Mouse (Mus musculus) lung, postnatal 10 days (tissue): Measurements from ENCODE around the gene Plcg2.

Experiments
- DNase-seq: peaks from one replicate; pipeline ENCODE4 v3.0.0; 2021

The Plcg2 gene

DNA sequence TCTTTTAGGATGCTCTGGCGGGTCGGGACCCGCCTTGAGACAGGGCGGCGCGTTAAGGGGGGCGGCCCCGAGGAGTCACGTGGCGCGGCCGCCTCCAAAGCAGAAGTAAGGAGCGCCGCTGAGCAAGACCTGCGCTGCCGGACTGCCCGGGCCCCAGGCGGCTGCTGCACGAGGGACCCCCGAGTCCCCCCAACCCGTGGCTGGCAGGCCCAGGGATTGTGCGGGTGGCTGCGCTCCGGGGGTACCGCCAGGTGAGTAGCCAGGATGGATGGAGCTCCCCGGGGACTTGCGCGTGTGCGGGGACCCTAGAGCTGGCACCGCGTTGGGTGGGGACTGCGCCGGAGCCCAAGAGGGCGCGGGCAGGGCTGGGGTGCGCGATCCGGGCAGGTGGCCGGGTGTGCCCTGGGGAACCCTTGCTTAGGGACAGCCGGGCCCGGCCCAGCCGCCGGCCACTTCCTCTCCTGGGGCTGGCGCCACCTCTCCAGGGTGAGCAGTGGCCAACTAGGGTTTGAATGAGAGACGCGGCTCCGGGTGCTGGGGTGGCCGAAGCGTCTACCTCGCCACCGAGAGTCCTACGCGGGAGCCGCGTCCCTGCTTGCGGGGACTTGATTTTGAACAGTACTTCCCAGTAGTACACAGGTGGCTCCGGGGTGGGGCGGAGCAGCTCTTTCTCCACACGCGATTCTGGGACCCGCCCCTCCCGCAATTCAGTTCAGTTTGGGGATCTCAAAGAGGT, at the start of gene Plcg2:
Plcg2 (plus strand) TSS at position 113 of the 736 bp plus-strand sequence.
- DNase-seq: peak; percentile 52

GRCm38 (mm10) chr8:117451072-117451471, 47.0 kb upstream of the Plcg2 start:
- DNase-seq: no peak

DNA sequence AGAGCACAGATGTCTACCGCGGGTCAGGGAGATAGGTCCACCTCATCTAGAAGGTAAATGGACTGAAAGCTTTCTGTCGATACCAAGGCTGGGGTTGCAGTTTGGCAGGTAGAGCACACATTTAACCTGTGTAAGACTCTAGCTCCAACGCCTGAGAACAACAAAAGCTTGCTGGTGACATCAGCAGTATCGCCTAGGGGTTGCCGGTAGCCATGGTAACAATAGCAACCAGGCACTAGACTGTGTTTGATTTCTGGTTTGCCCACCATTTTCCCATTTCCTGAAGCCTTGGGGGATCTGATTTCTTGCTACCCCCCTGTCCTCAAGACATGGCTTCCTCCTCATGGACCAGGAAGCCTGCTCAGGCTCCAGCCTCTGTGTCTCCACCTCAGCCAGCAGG, 44.1 kb upstream of the Plcg2 start:
- DNase-seq: no peak

GRCm38 (mm10) chr8:117454516-117455116, 43.5 kb upstream of the Plcg2 start:
- DNase-seq: no peak

DNA sequence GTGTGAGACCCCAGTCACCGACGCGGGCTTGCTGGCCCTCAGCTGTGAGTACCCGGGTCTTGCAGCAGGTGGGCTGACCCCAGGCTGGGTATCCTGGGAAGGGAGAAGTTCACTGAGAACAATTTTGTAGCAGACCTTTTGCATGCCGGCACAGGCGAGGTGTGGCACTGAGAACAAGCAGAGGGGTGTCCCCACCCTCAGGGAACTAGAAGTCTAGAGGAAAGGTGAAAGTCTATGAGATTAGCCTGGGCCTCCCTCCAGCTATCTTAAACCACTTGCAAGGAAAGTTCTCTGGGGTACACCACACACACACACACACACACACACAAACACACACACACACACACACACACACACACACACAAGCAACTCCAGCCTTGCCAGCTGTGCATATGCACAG, 42.4 kb upstream of the Plcg2 start:
- no peak for DNase-seq

- no peak for DNase-seq
Measured at GRCm38 (mm10) chr8:117458440-117458839, 39.7 kb upstream of the Plcg2 start.

GRCm38 (mm10) chr8:117462701-117463284, 35.3 kb upstream of the Plcg2 start:
- no peak for DNase-seq

GRCm38 (mm10) chr8:117464525-117464924, 33.6 kb upstream of the Plcg2 start:
- peak; percentile 46 for DNase-seq

GRCm38 (mm10) chr8:117465250-117465649, 32.8 kb upstream of the Plcg2 start:
- peak; percentile 82 for DNase-seq

GRCm38 (mm10) chr8:117467466-117467865, 30.6 kb upstream of the Plcg2 start:
- no peak for DNase-seq

DNA sequence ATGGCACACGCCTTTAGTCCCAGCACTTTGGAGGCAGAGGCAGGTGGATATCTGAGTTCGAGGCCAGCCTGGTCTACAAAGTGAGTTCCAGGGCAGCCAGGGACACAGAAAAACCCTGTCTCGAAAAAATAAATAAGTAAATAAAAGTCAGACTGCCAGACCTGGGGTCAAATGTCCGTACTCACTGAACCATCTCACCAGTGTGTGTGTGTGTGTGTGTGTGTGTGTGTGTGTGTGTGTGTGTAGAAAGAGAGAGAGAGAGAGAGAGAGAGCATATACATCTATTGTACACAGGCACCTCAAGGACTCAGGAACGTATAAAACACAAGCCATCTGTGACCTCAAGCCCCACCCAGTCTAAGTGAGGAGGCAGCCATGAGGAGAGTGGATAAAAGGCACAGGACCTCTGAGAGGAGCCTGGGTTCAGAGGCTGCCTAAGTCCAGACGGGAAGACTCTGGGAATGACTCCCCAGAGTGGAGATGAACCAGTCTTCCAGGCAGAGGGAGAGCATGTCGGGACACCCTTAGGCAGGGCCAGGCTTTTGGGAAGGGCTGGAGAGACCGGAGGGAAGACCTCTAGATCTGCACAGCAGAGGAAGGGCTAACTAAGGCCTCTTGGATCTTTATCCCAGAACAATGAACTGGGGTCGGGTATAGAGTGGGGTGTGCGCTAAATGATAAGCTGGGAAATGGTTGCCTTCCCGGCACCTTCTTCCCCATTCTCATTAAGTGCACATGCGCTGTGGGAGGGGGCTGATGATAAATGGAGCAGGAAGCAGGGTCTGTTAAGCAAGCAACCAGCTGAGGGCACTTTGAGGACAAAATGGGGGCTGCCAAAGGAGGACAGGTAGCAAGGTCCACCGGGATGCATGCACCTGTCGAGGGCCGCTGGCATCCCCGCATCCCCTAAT, 28.4 kb upstream of the Plcg2 start:
- no peak for DNase-seq

DNA sequence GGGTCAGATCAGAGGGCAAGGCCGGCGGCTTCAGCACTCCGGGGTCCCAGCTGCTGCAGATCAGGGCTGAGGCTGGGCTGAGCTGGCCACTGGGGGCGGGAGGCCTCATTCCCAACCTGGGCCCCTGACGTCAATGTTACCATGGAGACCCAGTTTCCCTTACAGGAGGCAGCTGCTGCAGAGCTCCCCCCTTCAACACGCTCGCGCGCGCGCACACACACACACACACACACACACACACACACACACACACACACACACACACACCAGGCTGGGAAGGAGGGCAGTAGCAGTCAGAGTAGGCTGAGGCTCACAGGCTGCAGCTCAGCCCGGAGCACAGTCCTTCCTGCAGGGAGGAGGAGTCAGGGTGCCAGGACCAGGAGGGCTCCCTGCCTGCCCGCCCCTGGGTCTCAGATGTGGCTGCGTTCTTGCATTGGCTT, 27.7 kb upstream of the Plcg2 start:
- DNase-seq: peak; percentile 85

DNA sequence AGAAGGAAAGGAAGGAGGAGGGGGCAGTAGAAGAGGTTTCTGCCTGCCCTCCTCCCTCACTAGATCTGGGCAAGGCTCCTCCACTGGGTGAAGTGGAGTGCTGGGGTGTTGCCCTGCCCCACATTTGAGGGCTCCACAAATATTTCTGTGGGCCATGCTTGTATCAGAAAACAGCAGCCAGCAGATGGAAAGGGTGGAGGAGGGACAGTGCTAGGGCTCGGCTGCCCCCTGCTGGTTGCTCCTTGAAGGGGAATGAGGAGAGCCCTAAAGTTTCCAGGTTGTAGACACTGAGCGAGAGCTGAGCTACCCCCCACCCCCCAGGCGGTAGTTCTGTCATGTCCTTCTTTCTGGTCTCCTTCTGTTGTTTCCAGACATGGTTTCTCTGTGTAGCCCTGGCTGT, 26.9 kb upstream of the Plcg2 start:
- DNase-seq: peak; percentile 86

DNA sequence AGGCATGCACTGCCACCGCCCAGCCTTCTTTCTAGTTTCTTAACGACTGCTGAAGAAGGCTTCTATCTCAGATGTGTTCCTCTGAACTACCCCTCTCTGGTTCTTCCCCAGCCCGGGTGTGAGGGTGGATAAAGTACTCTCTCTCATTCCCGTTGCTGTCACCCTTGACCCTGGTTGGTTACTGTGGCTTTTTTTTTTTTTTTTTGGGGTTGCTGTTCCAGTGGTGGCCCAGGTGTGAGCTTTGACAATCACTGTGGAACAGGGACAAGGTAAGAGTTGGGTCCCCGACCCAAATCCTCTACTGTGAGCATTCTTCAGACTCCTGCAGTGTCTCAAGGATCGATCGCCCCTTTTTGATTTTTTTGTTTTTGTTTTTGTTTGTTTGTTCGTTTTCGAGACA, 26.4 kb upstream of the Plcg2 start:
- DNase-seq: no peak

DNA sequence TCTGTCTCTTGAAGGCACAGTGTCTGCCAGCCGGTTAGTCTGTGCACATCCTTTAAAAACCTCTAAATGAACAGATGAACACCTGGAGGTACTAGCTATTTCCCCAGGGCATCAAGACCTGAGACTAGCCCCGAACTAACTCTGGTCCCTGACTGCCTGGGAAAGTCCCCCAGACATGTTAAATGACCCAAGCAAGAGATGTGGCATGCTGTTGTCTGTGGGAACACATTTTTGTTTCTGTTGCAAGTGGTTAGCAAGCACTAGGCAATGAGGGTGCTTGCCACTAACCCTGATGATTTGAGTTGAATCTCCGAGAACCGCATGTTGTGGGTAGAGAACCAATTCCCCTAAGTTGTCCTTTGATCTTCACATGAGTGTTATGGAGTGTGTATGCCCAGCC, 25.8 kb upstream of the Plcg2 start:
- DNase-seq: no peak

GRCm38 (mm10) chr8:117474944-117475343, 23.1 kb upstream of the Plcg2 start:
- peak; percentile 95 for DNase-seq

DNA sequence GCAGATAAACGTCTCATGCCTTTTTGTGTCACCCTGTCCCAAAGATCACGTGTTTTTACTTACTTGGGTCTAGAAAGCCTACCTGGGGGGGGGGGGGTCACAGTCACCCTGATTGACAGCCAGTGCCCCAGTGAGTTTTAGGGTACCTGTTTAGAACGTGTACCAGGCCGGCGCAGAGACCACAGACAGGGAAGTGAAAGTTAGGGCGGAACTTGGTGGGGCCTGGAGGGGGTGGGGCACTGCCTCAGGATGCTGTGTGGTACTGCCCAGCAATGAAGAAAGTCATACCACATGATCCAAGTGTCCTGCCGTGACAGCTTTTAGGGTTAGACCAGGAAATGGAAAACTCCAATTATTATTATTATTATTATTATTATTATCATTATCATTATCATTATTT, 22.3 kb upstream of the Plcg2 start:
- peak; percentile 44 for DNase-seq

- no peak for DNase-seq
Measured at GRCm38 (mm10) chr8:117478082-117478481, 20.0 kb upstream of the Plcg2 start.

GRCm38 (mm10) chr8:117479996-117480395, 18.1 kb upstream of the Plcg2 start:
- DNase-seq: no peak

GRCm38 (mm10) chr8:117480516-117480915, 17.6 kb upstream of the Plcg2 start:
- peak; percentile 32 for DNase-seq

- peak; percentile 33 for DNase-seq
Measured at GRCm38 (mm10) chr8:117481830-117482229, 16.3 kb upstream of the Plcg2 start.

- DNase-seq: no peak
Measured at GRCm38 (mm10) chr8:117484731-117485130, 13.4 kb upstream of the Plcg2 start.

DNA sequence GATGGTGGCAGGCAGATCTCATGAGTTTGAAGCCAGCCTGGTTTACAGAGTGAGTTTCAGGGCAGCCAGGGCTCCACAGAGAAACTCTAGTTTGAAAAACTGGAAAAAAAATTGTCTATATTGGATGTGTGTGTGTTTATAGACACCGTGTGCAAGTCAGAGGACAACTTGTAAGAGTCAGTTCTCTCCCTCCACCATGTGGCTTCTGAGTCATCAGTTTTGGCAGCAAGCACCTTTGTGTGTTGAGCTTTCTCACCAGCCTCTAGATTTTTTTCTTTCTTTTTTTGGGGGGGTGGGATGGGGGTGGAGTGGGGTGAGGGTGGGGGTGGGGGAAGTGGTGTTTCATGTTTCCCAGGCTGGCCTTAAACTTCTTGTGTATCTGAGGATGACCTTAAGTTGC, 12.8 kb upstream of the Plcg2 start:
- no peak for DNase-seq
